Mouse (Mus musculus): Measurements from ENCODE around the gene Cep131.

- TF ChIP-seq POLR2A (IDR thresholded peaks at IDR 0.05; ENCODE audit: insufficient read depth, low read length) (no peak), CTCF (IDR thresholded peaks at IDR 0.05; ENCODE audit: low read depth, low read length) (no peak)
Measured at GRCm38 (mm10) chr11:120040440-120040839, 46.2 kb downstream of the Cep131 start.
